23 mouse cellular contexts compared by ENCODE assay signal in genomic region chr19:9985900-9986421, GRCm38 (mm10). TPM values are rescaled to one million over a fixed set of nuclear protein-coding genes. Genes with fewer than 3 reads are reported as not detected.
A peak's percentile ranks its signal among the peaks of the same experiment; 100 is the strongest.
DNase-seq lines count a peak whose midpoint lies in the region; ATAC-seq and TF ChIP-seq lines count a peak whose summit lies in the region.
"Had no signal": no experiment of that assay in that cellular context is flagged by ENCODE, and none has a peak within 500 bp of the region (broad histone marks: within the 10 kb centered on the region; RNA-seq: fewer than 3 reads in every experiment).

No protein-coding gene starts in this region.

- H3K4me1 ChIP-seq in liver, adult 2 months (ENCODE audit: control insufficient read depth, insufficient read depth, low read length) = peaks cover 20% of the 10 kb centered on the region
- peaks cover 13 to 57% of the 10 kb centered on the region in 2 experiments for H3K4me1 ChIP-seq in CH12.LX (ENCODE audit: control insufficient read depth in 1 of 2, insufficient read depth in 2 of 2)
- peaks cover 31% of the 10 kb centered on the region for H3K4me1 ChIP-seq in liver, postnatal 0 days (ENCODE audit: insufficient read depth)

- in situ Hi-C loops in CH12.LX (cut with MboI; ENCODE audit: low pct_ligation_motif_present, low pct_unique_long_range_greater_than_20kb, low sequenced_read_pairs) = no loop called here

- no peaks in the 10 kb centered on the region for H3K27me3 ChIP-seq in liver, adult 2 months (ENCODE audit: control insufficient read depth, insufficient read depth, low read length)
- H3K27me3 ChIP-seq in CH12.LX (replicated peaks) = no peaks in the 10 kb centered on the region
- no peaks in the 10 kb centered on the region for H3K27me3 ChIP-seq in liver, postnatal 0 days (ENCODE audit: insufficient read depth, low read length)
- H3K27me3 ChIP-seq: neural tube, embryonic 12.5 days had no signal

- no peak overlapping the region for H3K4me3 ChIP-seq in liver, adult 2 months (ENCODE audit: insufficient read depth, low read depth, low read length)
- H3K4me3 ChIP-seq in CH12.LX (replicated peaks in 1 of 3; ENCODE audit: low read depth in 2 of 3, low read length in 2 of 3, poor library complexity in 1 of 3) = no peak overlapping the region
- no peak overlapping the region for H3K4me3 ChIP-seq in liver, postnatal 0 days (ENCODE audit: low read depth, low read length)
- H3K4me3 ChIP-seq: layer of hippocampus, adult 2 months; neural tube, embryonic 12.5 days had no signal

- H3K4me2 ChIP-seq in CH12.LX (ENCODE audit: insufficient read depth, low read depth, poor library complexity, severe bottlenecking) = no peak overlapping the region
- no peak overlapping the region for H3K4me2 ChIP-seq in liver, postnatal 0 days (ENCODE audit: low read depth, low read length)
- H3K4me2 ChIP-seq: neural tube, embryonic 12.5 days had no signal

- intact Hi-C loops in gastrocnemius, postnatal 14 days (cut with DNase I; ENCODE audit: low total_unique reads) = no loop called here

- no peaks in the 10 kb centered on the region for H3K9me3 ChIP-seq in CH12.LX (replicated peaks; ENCODE audit: low read length)
- H3K9me3 ChIP-seq in liver, postnatal 0 days (ENCODE audit: low read length) = no peaks in the 10 kb centered on the region
- H3K9me3 ChIP-seq: neural tube, embryonic 12.5 days had no signal

- peaks cover 7% of the 10 kb centered on the region; the same call in 1 of the 2 replicates for H3K79me2 ChIP-seq in liver, adult 2 months (ENCODE audit: control insufficient read depth, insufficient read depth, low read length)
- peaks cover 18% of the 10 kb centered on the region for H3K79me2 ChIP-seq in CH12.LX (replicated peaks; ENCODE audit: control insufficient read depth, extremely low read depth, insufficient read depth, poor library complexity, severe bottlenecking)

- dilution Hi-C loops in CH12.LX (cut with MboI; ENCODE audit: extremely low pct_ligation_motif_present, extremely low pct_unique_long_range_greater_than_20kb, low sequenced_read_pairs) = no loop called here

- H3K9ac ChIP-seq in liver, adult 2 months (ENCODE audit: low read depth, low read length) = no peak overlapping the region
- no peak overlapping the region for H3K9ac ChIP-seq in CH12.LX (ENCODE audit: insufficient read depth, low read depth)
- H3K9ac ChIP-seq in liver, postnatal 0 days (replicated peaks) = no peak overlapping the region
- H3K9ac ChIP-seq: neural tube, embryonic 12.5 days had no signal

- no peak for TF ChIP-seq RAD21 in CH12.LX (IDR thresholded peaks at IDR 0.05; ENCODE audit: low read depth, low read length)

- 54% methylated on average over 2 of the region's 2 CpGs for WGBS in liver, adult 2 months
- 92% methylated on average over 2 of the region's 2 CpGs for WGBS in liver, postnatal 0 days (ENCODE audit: insufficient replicate concordance)

- peaks cover 22% of the 10 kb centered on the region for H3K36me3 ChIP-seq in liver, adult 2 months (ENCODE audit: control insufficient read depth, insufficient read depth, low read length)
- H3K36me3 ChIP-seq in CH12.LX (replicated peaks in 1 of 2; ENCODE audit: control insufficient read depth in 1 of 2, insufficient read depth in 1 of 2, low read length in 1 of 2) = peaks cover 23 to 37% of the 10 kb centered on the region in 2 experiments
- peaks cover 32% of the 10 kb centered on the region for H3K36me3 ChIP-seq in liver, postnatal 0 days (replicated peaks; ENCODE audit: insufficient read depth, low read length)

- no peak for TF ChIP-seq POLR2A in liver, adult 2 months (IDR thresholded peaks at IDR 0.05; ENCODE audit: extremely low read depth, insufficient read depth, low read length)
- peak; percentile 35; the same call in 1 of the 2 replicates for TF ChIP-seq POLR2A in CH12.LX (IDR thresholded peaks at IDR 0.05; ENCODE audit: low read depth, low read length)

- peak; percentile 37 for DNase-seq in liver, adult 2 months (ENCODE audit: extremely low read depth, low read depth, low spot score)
- DNase-seq in liver (no peak), CH12.LX (ENCODE audit: extremely low read depth) (no peak)
- DNase-seq in induced T-regulatory cell, adult 2 months (ENCODE audit: low read depth) = peak; percentile 32
- peak; percentile 40 for DNase-seq in liver, postnatal 0 days
- no peak for DNase-seq in gastrocnemius, postnatal 14 days
- no peak for DNase-seq in spleen, postnatal 36 days (ENCODE audit: low spot score in 2 of 2)
- DNase-seq in frontal cortex, postnatal 10 days (ENCODE audit: low spot score in 2 of 2) = no peak
- DNase-seq: adrenal gland, adult 2 months; cerebellum, adult 9-11 months; heart, postnatal 4 days; kidney, adult 18-20 months; kidney, postnatal 14 days; layer of hippocampus, postnatal 36 days; lung, adult 18-20 months; lung, postnatal 14 days; right cerebral cortex, adult 18-20 months; thymus, postnatal 36 days had no signal

- H3K27ac ChIP-seq in liver, adult 2 months (replicated peaks; ENCODE audit: insufficient read depth, low read depth, low read length) = no peak overlapping the region
- no peak overlapping the region for H3K27ac ChIP-seq in CH12.LX (ENCODE audit: insufficient read depth, low read depth)
- peak overlapping the region; percentile 26 for H3K27ac ChIP-seq in liver, postnatal 0 days (ENCODE audit: low read depth)
- H3K27ac ChIP-seq: hindbrain, postnatal 0 days; layer of hippocampus, adult 2 months; neural tube, embryonic 12.5 days had no signal

- no peak for TF ChIP-seq EP300 in CH12.LX (IDR thresholded peaks at IDR 0.05; ENCODE audit: low read length)
- TF ChIP-seq EP300 in liver, postnatal 0 days (IDR thresholded peaks at IDR 0.05; ENCODE audit: low read depth) = no peak

- no peak for ATAC-seq in liver, postnatal 0 days
- ATAC-seq: forebrain, embryonic 16.5 days; hindbrain, postnatal 0 days had no signal

- no peak for TF ChIP-seq CTCF in liver, adult 2 months (IDR thresholded peaks at IDR 0.05; ENCODE audit: low read depth, low read length)
- TF ChIP-seq CTCF in CH12.LX (conservative IDR thresholded peaks at IDR 0.05 in 1 of 2, IDR thresholded peaks at IDR 0.05 in 1 of 2; ENCODE audit: low read depth in 2 of 2, low read length in 2 of 2) = no peak
- no peak for TF ChIP-seq CTCF in liver, postnatal 0 days (IDR thresholded peaks at IDR 0.05; ENCODE audit: low read depth)

TF ChIP-seq in CH12.LX, 34 proteins besides CTCF, POLR2A, EP300 and RAD21:
- peak; percentile 90 for TF ChIP-seq POLR2AphosphoS2 (IDR thresholded peaks at IDR 0.05; ENCODE audit: low read depth, low read length)
- TF ChIP-seq E2F4 (IDR thresholded peaks at IDR 0.05; ENCODE audit: insufficient replicate concordance, low read depth, low read length) = no peak
- TF ChIP-seq SIN3A (IDR thresholded peaks at IDR 0.05; ENCODE audit: low read length) = no peak

RNA-seq across cellular contexts. Expression of gene Fth1, which starts 5.6 kb away (rescaled TPM):
- total RNA-seq in liver, adult 2 months (2014; rRNA removed) = 1,154 and 1,241 TPM in 2 replicates
- polyA plus RNA-seq in liver, adult 2 months (2012; rRNA removed) = 7,340 and 8,771 TPM in 2 replicates
- 284 and 317 TPM in 2 replicates for total RNA-seq in CH12.LX (2012; rRNA removed)
- 279 and 303 TPM in 2 replicates for total RNA-seq in CH12.LX (2014; rRNA removed)
- polyA plus RNA-seq in CH12.LX (2012; ENCODE audit: insufficient read length, low read depth) = 2,849 and 3,031 TPM in 2 replicates
- polyA plus RNA-seq in liver, postnatal 0 days (2015; fragmentation: Nextera tagmentation; extraction: Ambion mirVana) = 4,793 and 5,083 TPM in 2 replicates
- 1,000 to 10,000 TPM; 2,162 to 2,185 TPM for total RNA-seq in gastrocnemius, postnatal 14 days (2021)

RNA-seq across cellular contexts. Expression of gene Best1, which starts 15.5 kb away (rescaled TPM):
- total RNA-seq in liver, adult 2 months (2014; rRNA removed) = not detected in 2 replicates
- 0.05 TPM in 1 of 2 replicates, not detected in the other for polyA plus RNA-seq in liver, adult 2 months (2012; rRNA removed)
- total RNA-seq in CH12.LX (2012; rRNA removed) = 0.13 TPM in 1 of 2 replicates, not detected in the other
- total RNA-seq in CH12.LX (2014; rRNA removed) = not detected in 2 replicates
- polyA plus RNA-seq in CH12.LX (2012; ENCODE audit: insufficient read length, low read depth) = not detected in 2 replicates
- polyA plus RNA-seq in liver, postnatal 0 days (2015; fragmentation: Nextera tagmentation; extraction: Ambion mirVana) = 0.08 and 0.13 TPM in 2 replicates
- total RNA-seq in gastrocnemius, postnatal 14 days (2021) = under 1 TPM; 0.29 to 0.41 TPM
- total RNA-seq: granulocyte monocyte progenitor cell, adult 5-6 weeks; heart, postnatal 4 days had no signal

RNA-seq across cellular contexts. Expression of gene Rab3il1, which starts 15.5 kb away (rescaled TPM):
- 3.1 and 4.0 TPM in 2 replicates for total RNA-seq in liver, adult 2 months (2014; rRNA removed)
- polyA plus RNA-seq in liver, adult 2 months (2012; rRNA removed) = 3.1 and 3.8 TPM in 2 replicates
- 0.04 TPM in 1 of 2 replicates, not detected in the other for total RNA-seq in CH12.LX (2012; rRNA removed)
- total RNA-seq in CH12.LX (2014; rRNA removed) = not detected in 2 replicates
- polyA plus RNA-seq in CH12.LX (2012; ENCODE audit: insufficient read length, low read depth) = not detected in 2 replicates
- polyA plus RNA-seq in liver, postnatal 0 days (2015; fragmentation: Nextera tagmentation; extraction: Ambion mirVana) = 74.9 and 80.9 TPM in 2 replicates
- 10 to 100 TPM in 1 of 2 experiments, 1 to 10 TPM in 1; 7.4 to 11.6 TPM for total RNA-seq in gastrocnemius, postnatal 14 days (2021)

RNA-seq across cellular contexts. Expression of gene Fads3, which starts 55.4 kb away (rescaled TPM):
- total RNA-seq in liver, adult 2 months (2014; rRNA removed) = 1.4 and 2.8 TPM in 2 replicates
- 4.8 TPM in 2 replicates for polyA plus RNA-seq in liver, adult 2 months (2012; rRNA removed)
- total RNA-seq in CH12.LX (2012; rRNA removed) (0.50 and 1.1 TPM in 2 replicates), CH12.LX (2014; rRNA removed) (not detected in 2 replicates)
- 0.26 and 0.29 TPM in 2 replicates for polyA plus RNA-seq in CH12.LX (2012; ENCODE audit: insufficient read length, low read depth)
- polyA plus RNA-seq in liver, postnatal 0 days (2015; fragmentation: Nextera tagmentation; extraction: Ambion mirVana) = 1.7 and 2.0 TPM in 2 replicates
- total RNA-seq in gastrocnemius, postnatal 14 days (2021) = 1 to 10 TPM; 5.4 to 6.0 TPM

Comparison
In these comparisons a context has a peak if more than half of its experiments do, and no peak if none do; other contexts are left out.
1. DNase-seq: peak in liver, adult 2 months (single experiment), induced T-regulatory cell, adult 2 months (single experiment) and liver, postnatal 0 days (single experiment); none in liver (single experiment), CH12.LX (single experiment), gastrocnemius, postnatal 14 days (single experiment), spleen, postnatal 36 days (0 of 2) and frontal cortex, postnatal 10 days (0 of 2).